Mouse (Mus musculus) midbrain, embryonic 16.5 days (tissue): ENCODE measurements around the gene Vps37c. TPM values are rescaled to one million over a fixed set of nuclear protein-coding genes. Genes with fewer than 3 reads are reported as not detected.

Source experiments
- ATAC-seq: fragments of 200-750 bp; cut with Nextera tagmentation; 2 replicates; pipeline ENCODE4 v1.8.0; 2017; ENCODE audit warnings: moderate TSS enrichment
- H3K27ac ChIP-seq: fragments of 300-500 bp; sonication (generic); 2 replicates; pipeline ENCODE4 v1.5.1; 2014; ENCODE audit warnings: mild to moderate bottlenecking, low read length, mixed read lengths
- H3K27me3 ChIP-seq: fragments of 300-500 bp; sonication (generic); 2 replicates; pipeline ENCODE4 v1.6.1; 2014; ENCODE audit warnings: low read depth, low read length, mixed read lengths; ENCODE audit not compliant: control insufficient read depth, insufficient read depth
- H3K36me3 ChIP-seq: fragments of 300-500 bp; sonication (generic); 2 replicates; pipeline ENCODE4 v1.6.1; 2014; ENCODE audit warnings: mild to moderate bottlenecking, low read length, moderate library complexity, mixed read lengths; ENCODE audit not compliant: control insufficient read depth, insufficient read depth
- H3K4me1 ChIP-seq: fragments of 300-500 bp; sonication (generic); 2 replicates; pipeline ENCODE4 v1.6.1; 2014; ENCODE audit warnings: mild to moderate bottlenecking, low read length, mixed read lengths; ENCODE audit not compliant: control insufficient read depth, insufficient read depth
- H3K4me2 ChIP-seq: fragments of 300-500 bp; sonication (generic); 2 replicates; pipeline ENCODE4 v1.6.1; 2014; ENCODE audit warnings: mild to moderate bottlenecking, low read length, mixed read lengths
- H3K4me3 ChIP-seq: fragments of 300-500 bp; sonication (generic); 2 replicates; pipeline ENCODE4 v1.5.1; 2014; ENCODE audit warnings: low read depth, mild to moderate bottlenecking, low read length, moderate library complexity, mixed read lengths
- H3K9ac ChIP-seq: fragments of 300-500 bp; sonication (generic); 2 replicates; pipeline ENCODE4 v1.6.1; 2014; ENCODE audit warnings: low read depth, low read length, mixed read lengths
- H3K9me3 ChIP-seq: fragments of 300-500 bp; sonication (generic); replicated peaks from 2 replicates; pipeline ENCODE4 v1.6.1; 2014; ENCODE audit warnings: mild to moderate bottlenecking, low read length, mixed read lengths; ENCODE audit not compliant: control insufficient read depth, poor library complexity, severe bottlenecking
- WGBS: fragments of 180-500 bp; shearing (Covaris S2); extraction: QIAGEN DNeasy Blood & Tissue Kit; methylation state at CpG from one replicate; pipeline ENCODE4 v1.1.7; 2014; 5-methylcytosine and 5-hydroxymethylcytosine counted together
- polyA plus RNA-seq: library from polyadenylated mRNA; unstranded; fragments of >200 nt; fragmentation: Nextera tagmentation; extraction: Ambion mirVana; gene quantifications from 2 replicates; pipeline ENCODE4 v1.2.1, GENCODE M21; 2015

The Vps37c gene
- polyA plus RNA-seq, 1 experiment from 2014 or later: 28.6 TPM

- Histone ChIP-seq H3K27me3 (no peaks in the 10 kb centered on the region), H3K36me3 (no peaks in the 10 kb centered on the region), H3K27ac (no peak overlapping the region), H3K4me1 (no peaks in the 10 kb centered on the region), H3K9me3 (no peaks in the 10 kb centered on the region), H3K4me3 (no peak overlapping the region), H3K9ac (no peak overlapping the region), H3K4me2 (no peak overlapping the region)
- peak; percentile 26; the same call in 1 of the 2 replicates for ATAC-seq
- 88% methylated on average over 1 of the region's 1 CpGs for WGBS
Observed at GRCm38 (mm10) chr19:10678772-10679067, 9.8 kb upstream of the Vps37c start.

- Histone ChIP-seq H3K27ac (no peak overlapping the region), H3K9me3 (no peaks in the 10 kb centered on the region), H3K4me2 (no peak overlapping the region), H3K9ac (no peak overlapping the region), H3K27me3 (no peaks in the 10 kb centered on the region), H3K4me1 (no peaks in the 10 kb centered on the region), H3K36me3 (no peaks in the 10 kb centered on the region), H3K4me3 (no peak overlapping the region)
- 73% methylated on average over 4 of the region's 4 CpGs for WGBS
- ATAC-seq: no peak
Observed at GRCm38 (mm10) chr19:10681571-10681970, 7.0 kb upstream of the Vps37c start.

- H3K4me3 ChIP-seq: no peak overlapping the region
- no peaks in the 10 kb centered on the region for H3K27me3 ChIP-seq
- H3K27ac ChIP-seq: no peak overlapping the region
- no peaks in the 10 kb centered on the region for H3K36me3 ChIP-seq
- 93% methylated on average over 9 of the region's 9 CpGs for whole genome bisulfite sequencing
- ATAC-seq: no peak
- H3K4me2 ChIP-seq: no peak overlapping the region
- H3K9me3 ChIP-seq: no peaks in the 10 kb centered on the region
- H3K4me1 ChIP-seq: peaks cover 15% of the 10 kb centered on the region
- no peak overlapping the region for H3K9ac ChIP-seq
Observed at GRCm38 (mm10) chr19:10685081-10685480, 3.5 kb upstream of the Vps37c start.

- no peak overlapping the region for H3K4me2 ChIP-seq
- 76% methylated on average over 2 of the region's 2 CpGs for WGBS
- no peaks in the 10 kb centered on the region for H3K36me3 ChIP-seq
- H3K9ac ChIP-seq: no peak overlapping the region
- H3K4me1 ChIP-seq: peaks cover 21% of the 10 kb centered on the region
- no peak overlapping the region for H3K4me3 ChIP-seq
- H3K27me3 ChIP-seq: no peaks in the 10 kb centered on the region
- no peak overlapping the region for H3K27ac ChIP-seq
- no peak for ATAC-seq
- H3K9me3 ChIP-seq: no peaks in the 10 kb centered on the region
Observed at GRCm38 (mm10) chr19:10685727-10686126, 2.8 kb upstream of the Vps37c start.

GRCm38 (mm10) chr19:10689470-10690166 lies 1.1 kb downstream of the Vps37c start:
- no peaks in the 10 kb centered on the region for H3K27me3 ChIP-seq
- no peaks in the 10 kb centered on the region for H3K36me3 ChIP-seq
- peak overlapping the region; percentile 98 for H3K27ac ChIP-seq
- H3K9ac ChIP-seq: peak overlapping the region; percentile 89
- H3K4me3 ChIP-seq: peak overlapping the region; percentile 78
- peak overlapping the region; percentile 86 for H3K4me2 ChIP-seq
- no peaks in the 10 kb centered on the region for H3K9me3 ChIP-seq
- no peak for ATAC-seq
- 29% methylated on average over 5 of the region's 5 CpGs for WGBS
- peaks cover 34% of the 10 kb centered on the region for H3K4me1 ChIP-seq

- Histone ChIP-seq H3K27me3 (no peaks in the 10 kb centered on the region), H3K4me3 (peak overlapping the region; percentile 78; the same call in 1 of the 2 replicates), H3K4me2 (peak overlapping the region; percentile 86), H3K9ac (no peak overlapping the region), H3K9me3 (no peaks in the 10 kb centered on the region), H3K4me1 (peaks cover 37% of the 10 kb centered on the region), H3K27ac (peak overlapping the region; percentile 98; the same call in 1 of the 2 replicates), H3K36me3 (no peaks in the 10 kb centered on the region)
- ATAC-seq: no peak
- WGBS: 91% methylated on average over 3 of the region's 3 CpGs
Observed at GRCm38 (mm10) chr19:10690336-10690735, 1.8 kb downstream of the Vps37c start.

- Histone ChIP-seq H3K27ac (no peak overlapping the region), H3K9ac (no peak overlapping the region), H3K9me3 (no peaks in the 10 kb centered on the region), H3K27me3 (no peaks in the 10 kb centered on the region), H3K4me2 (no peak overlapping the region; the same call in 1 of the 2 replicates), H3K36me3 (no peaks in the 10 kb centered on the region), H3K4me3 (no peak overlapping the region), H3K4me1 (peaks cover 45% of the 10 kb centered on the region)
- ATAC-seq: no peak
- WGBS: 96% methylated on average over 4 of the region's 4 CpGs
Observed at GRCm38 (mm10) chr19:10691121-10691520, 2.6 kb downstream of the Vps37c start.

GRCm38 (mm10) chr19:10691660-10692059 lies 3.1 kb downstream of the Vps37c start:
- Histone ChIP-seq H3K27ac (peak overlapping the region; percentile 22; the same call in 1 of the 2 replicates), H3K4me1 (peaks cover 50% of the 10 kb centered on the region), H3K9me3 (no peaks in the 10 kb centered on the region), H3K4me2 (no peak overlapping the region), H3K4me3 (no peak overlapping the region), H3K9ac (no peak overlapping the region), H3K36me3 (no peaks in the 10 kb centered on the region), H3K27me3 (no peaks in the 10 kb centered on the region)
- no peak for ATAC-seq
- WGBS: 83% methylated on average over 3 of the region's 3 CpGs

- Histone ChIP-seq H3K4me1 (peaks cover 56% of the 10 kb centered on the region), H3K4me2 (no peak overlapping the region), H3K27me3 (no peaks in the 10 kb centered on the region), H3K9ac (no peak overlapping the region), H3K4me3 (no peak overlapping the region), H3K36me3 (no peaks in the 10 kb centered on the region), H3K9me3 (no peaks in the 10 kb centered on the region), H3K27ac (no peak overlapping the region)
- 92% methylated on average over 4 of the region's 4 CpGs for WGBS
- ATAC-seq: no peak
Observed at GRCm38 (mm10) chr19:10692361-10692760, 3.8 kb downstream of the Vps37c start.
